Mouse (Mus musculus): ENCODE measurements around the gene Ccdc146. TPM values are rescaled to one million over a fixed set of nuclear protein-coding genes. Genes with fewer than 3 reads are reported as not detected.
A peak's percentile ranks its signal among the peaks of the same experiment; 100 is the strongest.

The Ccdc146 gene
- polyA plus RNA-seq, 1 experiment, result not detected

DNA sequence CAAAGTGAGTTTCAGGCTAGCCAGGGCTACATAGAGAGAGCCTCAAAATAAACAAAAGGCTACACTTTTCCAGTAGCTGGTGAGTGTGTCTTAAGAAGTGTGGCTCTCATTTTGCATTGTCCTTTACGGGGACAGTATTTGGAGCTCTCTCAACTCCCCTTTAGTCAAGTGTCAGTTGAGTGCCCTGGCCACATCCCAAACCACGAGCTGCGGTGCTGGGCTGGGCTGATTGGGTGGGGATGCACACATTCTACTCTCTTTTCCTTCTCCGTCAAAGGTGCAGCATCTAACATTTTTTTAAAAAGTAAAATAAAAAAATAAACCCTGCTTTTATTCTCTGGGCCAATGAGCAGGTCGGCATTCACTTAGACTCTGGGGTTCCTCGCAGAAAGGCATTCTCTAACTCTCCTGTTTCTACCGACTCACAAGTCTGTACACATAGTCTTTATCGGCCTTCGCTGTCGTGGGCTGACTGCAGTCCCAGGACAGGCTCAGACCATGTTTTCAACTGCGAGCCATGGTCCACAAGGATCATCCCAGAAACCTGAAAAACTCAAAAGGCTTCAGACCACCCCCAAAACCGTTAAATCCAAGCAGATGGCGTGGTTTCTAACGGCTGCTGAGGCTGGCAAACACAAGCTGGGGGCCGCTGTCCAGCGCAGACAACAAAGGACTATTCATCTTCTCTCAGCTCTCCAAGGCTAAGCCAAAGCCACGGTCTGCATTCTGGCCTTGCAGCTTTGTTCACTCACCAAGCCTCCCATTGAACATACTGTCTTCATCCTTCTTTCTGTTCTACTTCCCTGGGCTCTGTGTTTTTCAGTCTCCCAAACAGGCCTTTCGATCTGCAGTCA lies 161.0 kb downstream of the Ccdc146 start:
- H3K27me3 ChIP-seq (replicated peaks; ENCODE audit: control insufficient read depth, insufficient read depth, low read length), result no peaks in the 10 kb centered on the region
- no peaks in the 10 kb centered on the region for H3K36me3 ChIP-seq (ENCODE audit: control insufficient read depth, insufficient read depth, low read length)
- H3K4me3 ChIP-seq (ENCODE audit: insufficient read depth, low read depth, low read length), result no peak overlapping the region
- no peak overlapping the region for H3K27ac ChIP-seq (ENCODE audit: insufficient read depth, low read depth, low read length)
- no peaks in the 10 kb centered on the region for H3K4me1 ChIP-seq (ENCODE audit: control insufficient read depth, insufficient read depth, low read length)
- TF ChIP-seq POLR2A (IDR thresholded peaks at IDR 0.05; ENCODE audit: low read depth, low read length) (no peak), CTCF (conservative IDR thresholded peaks at IDR 0.05; ENCODE audit: insufficient read depth, insufficient read length, low read depth, low read length) (no peak)
- DNase-seq, result no peak
- 70% methylated on average over 18 of the region's 18 CpGs for WGBS

DNA sequence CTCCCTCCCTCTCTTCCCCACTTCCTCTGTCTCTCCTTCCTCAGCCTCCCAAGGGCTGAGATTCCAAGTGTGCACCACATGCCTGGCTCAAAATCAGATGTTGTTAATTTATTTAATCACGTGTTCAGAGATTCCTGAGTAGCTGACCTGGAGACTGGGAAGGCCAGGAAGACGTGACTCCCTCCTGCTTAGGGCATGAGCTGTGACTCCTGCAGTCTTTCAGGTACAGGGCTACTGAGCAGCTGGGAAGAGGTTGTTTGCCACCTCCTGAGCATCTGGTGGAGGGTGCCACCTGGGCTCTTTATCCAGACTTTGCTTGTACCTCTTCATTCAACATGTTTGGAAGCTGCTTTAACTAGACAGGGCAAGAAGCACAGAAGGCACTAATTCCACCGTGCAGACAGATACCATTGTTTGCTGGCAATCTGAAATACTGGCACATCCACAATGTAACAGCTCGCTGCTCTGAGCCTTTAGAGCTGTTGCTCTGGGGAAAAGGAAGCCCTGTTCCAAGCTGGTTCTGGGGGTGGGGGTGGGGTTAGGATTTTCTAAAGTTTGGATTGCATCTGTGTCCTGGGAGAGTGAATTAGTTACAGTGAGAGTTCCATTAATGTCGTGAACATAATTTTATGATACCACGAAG lies 163.2 kb downstream of the Ccdc146 start:
- Histone ChIP-seq H3K27ac (ENCODE audit: insufficient read depth, low read depth, low read length) (no peak overlapping the region), H3K27me3 (replicated peaks; ENCODE audit: control insufficient read depth, insufficient read depth, low read length) (no peaks in the 10 kb centered on the region), H3K4me1 (ENCODE audit: control insufficient read depth, insufficient read depth, low read length) (no peaks in the 10 kb centered on the region), H3K4me3 (ENCODE audit: insufficient read depth, low read depth, low read length) (no peak overlapping the region), H3K36me3 (ENCODE audit: control insufficient read depth, insufficient read depth, low read length) (no peaks in the 10 kb centered on the region)
- peak; percentile 33 for DNase-seq
- TF ChIP-seq POLR2A (IDR thresholded peaks at IDR 0.05; ENCODE audit: low read depth, low read length), result no peak
- TF ChIP-seq CTCF (conservative IDR thresholded peaks at IDR 0.05; ENCODE audit: insufficient read depth, insufficient read length, low read depth, low read length), result no peak
- WGBS, result 41% methylated on average over 6 of the region's 6 CpGs

DNA sequence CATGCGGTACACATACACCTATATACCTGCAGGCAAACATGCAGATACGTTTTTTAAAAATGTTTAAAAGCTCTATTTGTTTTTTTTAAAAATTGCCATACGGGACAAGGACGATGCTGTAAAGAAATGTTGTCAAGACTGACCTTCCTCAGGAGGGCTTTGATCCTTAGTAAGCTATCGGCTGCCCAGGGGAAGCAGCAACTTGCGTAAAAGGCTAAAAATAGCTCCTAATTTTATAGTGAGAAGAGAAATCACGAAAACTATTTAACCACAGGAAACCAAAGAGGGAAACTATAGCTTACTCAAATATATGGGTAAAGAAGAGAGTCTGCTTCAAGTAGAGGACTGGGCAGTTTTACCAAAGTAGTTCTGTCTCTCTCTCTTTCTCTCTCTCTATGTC lies 163.7 kb downstream of the Ccdc146 start:
- Histone ChIP-seq H3K27me3 (replicated peaks; ENCODE audit: control insufficient read depth, insufficient read depth, low read length) (no peaks in the 10 kb centered on the region), H3K27ac (ENCODE audit: insufficient read depth, low read depth, low read length) (no peak overlapping the region), H3K4me1 (ENCODE audit: control insufficient read depth, insufficient read depth, low read length) (no peaks in the 10 kb centered on the region), H3K4me3 (ENCODE audit: insufficient read depth, low read depth, low read length) (no peak overlapping the region), H3K36me3 (ENCODE audit: control insufficient read depth, insufficient read depth, low read length) (no peaks in the 10 kb centered on the region)
- DNase-seq, result no peak
- TF ChIP-seq POLR2A (IDR thresholded peaks at IDR 0.05; ENCODE audit: low read depth, low read length), result no peak
- TF ChIP-seq CTCF (conservative IDR thresholded peaks at IDR 0.05; ENCODE audit: insufficient read depth, insufficient read length, low read depth, low read length), result no peak
- WGBS, result 73% methylated on average over 7 of the region's 7 CpGs

DNA sequence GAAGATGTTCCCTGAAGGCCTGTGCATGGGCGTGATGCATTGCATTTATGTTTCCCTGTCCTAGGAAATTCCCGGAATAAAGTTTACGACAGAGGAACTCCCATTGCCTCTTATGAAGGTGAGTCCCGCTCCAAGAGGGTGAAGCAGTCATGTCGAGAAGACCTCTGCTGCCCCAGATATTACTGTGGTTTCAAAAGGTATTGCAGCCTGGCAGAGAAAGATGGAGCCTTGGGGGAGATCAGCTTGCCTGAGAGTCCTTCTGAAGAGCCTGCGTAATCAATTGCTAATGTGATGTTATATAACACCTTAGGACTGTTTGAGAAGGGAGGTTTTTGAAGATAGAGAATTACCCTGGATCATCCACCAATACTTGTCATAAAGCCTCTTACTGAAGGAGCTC lies 166.7 kb downstream of the Ccdc146 start:
- Histone ChIP-seq H3K27ac (ENCODE audit: insufficient read depth, low read depth, low read length) (no peak overlapping the region), H3K27me3 (replicated peaks; ENCODE audit: control insufficient read depth, insufficient read depth, low read length) (no peaks in the 10 kb centered on the region), H3K4me3 (ENCODE audit: insufficient read depth, low read depth, low read length) (no peak overlapping the region), H3K4me1 (ENCODE audit: control insufficient read depth, insufficient read depth, low read length) (no peaks in the 10 kb centered on the region), H3K36me3 (ENCODE audit: control insufficient read depth, insufficient read depth, low read length) (no peaks in the 10 kb centered on the region)
- WGBS, result 80% methylated on average over 6 of the region's 6 CpGs
- no peak for DNase-seq
- TF ChIP-seq POLR2A (IDR thresholded peaks at IDR 0.05; ENCODE audit: low read depth, low read length) (no peak), CTCF (conservative IDR thresholded peaks at IDR 0.05; ENCODE audit: insufficient read depth, insufficient read length, low read depth, low read length) (peak; percentile 30; the same call in 1 of the 2 replicates)

DNA sequence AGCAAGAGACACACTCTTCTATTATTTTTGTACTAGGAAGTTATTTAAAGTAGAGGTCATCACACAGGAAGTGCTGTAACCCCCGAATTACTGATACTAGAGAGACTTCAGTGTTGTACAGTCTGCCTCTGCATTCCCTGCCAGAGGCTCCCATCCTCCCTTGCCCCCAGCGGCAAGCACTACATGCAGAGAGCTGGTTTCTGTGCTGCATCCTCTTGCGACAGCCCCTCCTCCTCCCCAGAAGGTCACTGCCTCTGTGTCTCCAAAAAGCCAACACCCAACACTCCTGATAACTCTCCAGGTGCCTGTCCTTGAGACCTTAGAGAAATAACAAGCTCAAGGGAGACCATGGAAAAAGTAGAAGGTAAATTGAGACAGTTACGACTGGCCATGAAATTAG lies 167.4 kb downstream of the Ccdc146 start:
- no peak overlapping the region for H3K4me3 ChIP-seq (ENCODE audit: insufficient read depth, low read depth, low read length)
- 47% methylated on average over 4 of the region's 4 CpGs for WGBS
- DNase-seq, result peak; percentile 6
- TF ChIP-seq POLR2A (IDR thresholded peaks at IDR 0.05; ENCODE audit: low read depth, low read length) (no peak), CTCF (conservative IDR thresholded peaks at IDR 0.05; ENCODE audit: insufficient read depth, insufficient read length, low read depth, low read length) (no peak)
- no peaks in the 10 kb centered on the region for H3K4me1 ChIP-seq (ENCODE audit: control insufficient read depth, insufficient read depth, low read length)
- no peaks in the 10 kb centered on the region for H3K36me3 ChIP-seq (ENCODE audit: control insufficient read depth, insufficient read depth, low read length)
- no peak overlapping the region for H3K27ac ChIP-seq (ENCODE audit: insufficient read depth, low read depth, low read length)
- H3K27me3 ChIP-seq (replicated peaks; ENCODE audit: control insufficient read depth, insufficient read depth, low read length), result no peaks in the 10 kb centered on the region

DNA sequence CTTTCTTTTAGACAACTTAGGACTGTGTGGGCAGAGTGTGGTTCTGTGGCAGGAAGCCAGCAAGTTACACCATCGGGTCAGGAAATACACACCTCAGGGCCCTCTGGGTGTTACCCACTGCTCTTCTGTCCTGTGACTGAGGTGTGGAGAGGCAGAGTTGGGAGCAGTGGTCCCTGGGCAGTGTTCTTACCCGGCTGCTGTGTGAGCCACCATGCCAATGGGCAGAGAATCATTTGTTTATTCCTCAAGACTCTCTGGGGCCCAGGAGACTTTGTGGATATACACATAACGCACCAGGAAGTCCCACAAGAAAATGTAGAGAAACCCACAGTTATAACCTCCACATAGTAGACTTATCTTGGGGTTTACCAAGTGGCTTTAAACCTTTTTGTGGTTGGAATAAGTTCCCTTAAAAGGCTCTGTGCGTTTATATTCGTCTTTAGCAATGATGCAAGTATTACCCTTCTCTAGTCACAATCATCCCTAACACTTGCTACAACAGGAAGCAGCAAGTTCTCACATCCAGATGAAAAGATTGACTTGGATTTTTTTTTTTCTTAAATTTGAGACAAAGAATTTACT lies 168.8 kb downstream of the Ccdc146 start:
- Histone ChIP-seq H3K36me3 (ENCODE audit: control insufficient read depth, insufficient read depth, low read length) (no peaks in the 10 kb centered on the region), H3K4me3 (ENCODE audit: insufficient read depth, low read depth, low read length) (no peak overlapping the region), H3K27ac (ENCODE audit: insufficient read depth, low read depth, low read length) (no peak overlapping the region), H3K4me1 (ENCODE audit: control insufficient read depth, insufficient read depth, low read length) (no peaks in the 10 kb centered on the region), H3K27me3 (replicated peaks; ENCODE audit: control insufficient read depth, insufficient read depth, low read length) (no peaks in the 10 kb centered on the region)
- TF ChIP-seq POLR2A (IDR thresholded peaks at IDR 0.05; ENCODE audit: low read depth, low read length) (no peak), CTCF (conservative IDR thresholded peaks at IDR 0.05; ENCODE audit: insufficient read depth, insufficient read length, low read depth, low read length) (no peak)
- DNase-seq, result no peak
- WGBS, result 83% methylated on average over 5 of the region's 5 CpGs

Data from kidney, adult 2 months (tissue).